Mouse (Mus musculus) MEL (cell line): ENCODE measurements around the gene Cib4. TPM values are rescaled to one million over a fixed set of nuclear protein-coding genes. Genes with fewer than 3 reads are reported as not detected.

Source experiments
- DNase-seq: peaks from one replicate; pipeline ENCODE4 v3.0.0; 2011; ENCODE audit warnings: low read depth, low spot score
- H3K27ac ChIP-seq: 2 replicates; pipeline ENCODE4 v1.5.1; 2012; ENCODE audit warnings: low read depth, mild to moderate bottlenecking, control low read depth, low read length, moderate library complexity; ENCODE audit not compliant: control insufficient read depth
- H3K27me3 ChIP-seq, 2 experiments: fragments of 150-350 bp in 1 of 2; sonication (generic) in 1 of 2; 2 replicates each; pipeline ENCODE4 v1.6.1; 2012; ENCODE audit warnings: low read length in 2 of 2, mild to moderate bottlenecking in 2 of 2, improper control_type of control experiment in 1 of 2, moderate library complexity in 1 of 2; ENCODE audit not compliant: insufficient read depth in 2 of 2, control insufficient read depth in 1 of 2
- H3K36me3 ChIP-seq, 2 experiments: 2 replicates each; pipeline ENCODE4 v1.6.1; 2012 to 2014; ENCODE audit warnings: low read length in 2 of 2, improper control_type of control experiment in 1 of 2, inconsistent platforms in 1 of 2, mild to moderate bottlenecking in 1 of 2; ENCODE audit not compliant: insufficient read depth in 2 of 2, control insufficient read depth in 1 of 2
- H3K4me1 ChIP-seq, 2 experiments: fragments of 150-350 bp in 1 of 2; sonication (generic) in 1 of 2; 2 replicates each; pipeline ENCODE4 v1.6.1; 2012; ENCODE audit warnings: low read length in 2 of 2, improper control_type of control experiment in 1 of 2, mild to moderate bottlenecking in 1 of 2; ENCODE audit not compliant: insufficient read depth in 2 of 2, control insufficient read depth in 1 of 2
- H3K4me3 ChIP-seq, 2 experiments: fragments of 150-350 bp in 1 of 2; sonication (generic) in 1 of 2; 2 replicates each; pipeline ENCODE4 v1.5.1; 2012; ENCODE audit warnings: low read depth in 2 of 2, low read length in 2 of 2, mild to moderate bottlenecking in 2 of 2, moderate library complexity in 2 of 2, control low read depth in 1 of 2, improper control_type of control experiment in 1 of 2; ENCODE audit not compliant: control insufficient read depth in 1 of 2, insufficient read depth in 1 of 2
- H3K79me2 ChIP-seq: 2 replicates; pipeline ENCODE4 v1.6.1; 2012; ENCODE audit warnings: mild to moderate bottlenecking, low read length, moderate library complexity; ENCODE audit not compliant: control insufficient read depth, poor library complexity, insufficient read depth
- H3K9ac ChIP-seq: 2 replicates; pipeline ENCODE4 v1.6.1; 2012; ENCODE audit warnings: low read depth, mild to moderate bottlenecking, control low read depth, low read length, moderate library complexity; ENCODE audit not compliant: control insufficient read depth, poor library complexity, severe bottlenecking
- H3K9me3 ChIP-seq: fragments of 150-350 bp; sonication (generic); replicated peaks from 2 replicates; pipeline ENCODE4 v1.6.1; 2012; ENCODE audit warnings: mild to moderate bottlenecking, low read length, improper control_type of control experiment, moderate library complexity; ENCODE audit not compliant: insufficient read depth
- CHD1 ChIP-seq: IDR thresholded peaks from 2 replicates; pipeline ENCODE4 v1.6.1; 2012; ENCODE audit warnings: low read depth, mild to moderate bottlenecking, inconsistent platforms, low read length, improper control_type of control experiment
- CHD2 ChIP-seq: IDR thresholded peaks from 2 replicates; pipeline ENCODE4 v1.6.1; 2011; ENCODE audit warnings: low read length, improper control_type of control experiment
- ELF1 ChIP-seq: IDR thresholded peaks from 2 replicates; pipeline ENCODE4 v1.6.1; 2014; ENCODE audit warnings: low read depth, mild to moderate bottlenecking, inconsistent platforms, low read length, improper control_type of control experiment, moderate library complexity
- EP300 ChIP-seq, 2 experiments: IDR thresholded peaks; 2 replicates each; pipeline ENCODE4 v1.6.1; 2011; ENCODE audit warnings: improper control_type of control experiment in 2 of 2, low read length in 2 of 2, low read depth in 1 of 2, mild to moderate bottlenecking in 1 of 2
- ETS1 ChIP-seq: IDR thresholded peaks from 2 replicates; pipeline ENCODE4 v1.6.1; 2012; ENCODE audit warnings: low read depth, mild to moderate bottlenecking, inconsistent platforms, low read length, improper control_type of control experiment, moderate library complexity
- GATA1 ChIP-seq: IDR thresholded peaks from 2 replicates; pipeline ENCODE4 v1.6.1; 2011; ENCODE audit warnings: low read depth, low read length, improper control_type of control experiment
- HCFC1 ChIP-seq: IDR thresholded peaks from 2 replicates; pipeline ENCODE4 v1.6.1; 2012; ENCODE audit warnings: low read depth, mild to moderate bottlenecking, inconsistent platforms, low read length, improper control_type of control experiment, moderate library complexity
- JUND ChIP-seq: IDR thresholded peaks from 2 replicates; pipeline ENCODE4 v1.6.1; 2011; ENCODE audit warnings: low read depth, mild to moderate bottlenecking, improper control_type of control experiment, low read length
- KAT2A ChIP-seq: conservative IDR thresholded peaks from 2 replicates; pipeline ENCODE4 v1.6.1; 2012; ENCODE audit warnings: low read depth, low read length, improper control_type of control experiment, inconsistent platforms
- MAFK ChIP-seq: IDR thresholded peaks from 2 replicates; pipeline ENCODE4 v1.6.1; 2011; ENCODE audit warnings: low read depth, mild to moderate bottlenecking, low read length, improper control_type of control experiment, borderline replicate concordance
- MAX ChIP-seq: IDR thresholded peaks from 2 replicates; pipeline ENCODE4 v1.6.1; 2011; ENCODE audit warnings: low read length, improper control_type of control experiment
- MAZ ChIP-seq: IDR thresholded peaks from 2 replicates; pipeline ENCODE4 v1.6.1; 2012; ENCODE audit warnings: low read depth, mild to moderate bottlenecking, inconsistent platforms, low read length, improper control_type of control experiment
- MXI1 ChIP-seq: IDR thresholded peaks from 2 replicates; pipeline ENCODE4 v1.6.1; 2011; ENCODE audit warnings: mild to moderate bottlenecking, low read depth, low read length, improper control_type of control experiment
- POLR2AphosphoS2 ChIP-seq: IDR thresholded peaks from 2 replicates; pipeline ENCODE4 v1.6.1; 2011; ENCODE audit warnings: low read length, improper control_type of control experiment
- POLR2AphosphoS5 ChIP-seq: IDR thresholded peaks from 2 replicates; pipeline ENCODE4 v1.6.1; 2012; ENCODE audit warnings: low read depth, borderline replicate concordance, mild to moderate bottlenecking, inconsistent platforms, low read length, moderate library complexity, mixed read lengths
- RCOR1 ChIP-seq: IDR thresholded peaks from 2 replicates; pipeline ENCODE4 v1.6.1; 2012; ENCODE audit warnings: low read depth, mild to moderate bottlenecking, inconsistent platforms, low read length, improper control_type of control experiment
- TBP ChIP-seq: IDR thresholded peaks from 2 replicates; pipeline ENCODE4 v1.8.0; 2011; ENCODE audit warnings: low read depth, low read length, improper control_type of control experiment
- ZMIZ1 ChIP-seq: IDR thresholded peaks from 2 replicates; pipeline ENCODE4 v1.6.1; 2012; ENCODE audit warnings: low read depth, mild to moderate bottlenecking, inconsistent platforms, low read length, improper control_type of control experiment, moderate library complexity
- ZNF384 ChIP-seq: IDR thresholded peaks from 2 replicates; pipeline ENCODE4 v1.6.1; 2012; ENCODE audit warnings: low read depth, mild to moderate bottlenecking, inconsistent platforms, low read length, improper control_type of control experiment
- polyA plus RNA-seq, 2 experiments: library from polyadenylated mRNA; stranded (reverse) in 1 of 2; unstranded in 1 of 2; fragments of >175 nt in 1 of 2; fragments of >200 nt in 1 of 2; gene quantifications; 2 replicates each; pipeline versions ENCODE4 v1.2.1 to v1.2.4; 2012; ENCODE audit warnings: low replicate concordance in 2 of 2, low read depth in 1 of 2; ENCODE audit not compliant: insufficient read length in 2 of 2, insufficient read depth in 1 of 2, missing spikeins in 1 of 2
- total RNA-seq: library from RNA; depleted of rRNA; stranded (reverse); fragments of 300-350 nt; gene quantifications from 2 replicates; pipeline ENCODE4 v1.2.3, GENCODE M21; 2012

Gene Cib4
- total and polyA plus RNA-seq, 3 experiments: not detected

DNA sequence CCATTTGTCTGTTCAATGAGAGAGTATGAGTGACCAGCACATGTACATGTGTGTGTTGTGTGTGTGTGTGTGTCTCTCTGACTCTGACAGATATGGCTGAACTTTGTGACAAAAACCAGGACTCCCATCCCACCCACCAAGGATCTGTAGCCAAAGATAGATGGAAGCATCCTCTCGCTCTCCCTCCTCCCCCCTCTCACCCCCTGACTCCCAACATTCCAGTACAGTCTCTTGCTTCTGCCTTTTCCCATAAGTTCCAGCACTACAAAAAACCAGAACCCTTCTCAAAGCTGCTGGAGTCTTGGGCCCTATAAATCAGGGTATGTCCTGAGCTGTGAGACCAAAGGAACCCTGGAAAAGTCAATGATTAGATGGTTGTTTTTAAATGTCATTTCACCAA, 22.8 kb upstream of the Cib4 start:
- Histone ChIP-seq H3K27me3 (peaks cover 8 to 14% of the 10 kb centered on the region in 2 experiments), H3K9ac (no peak overlapping the region), H3K27ac (no peak overlapping the region)
- TF ChIP-seq CHD1 (no peak), JUND (no peak), HCFC1 (no peak), MAZ (no peak), GATA1 (no peak)
- TF ChIP-seq, all 39 proteins: peak for 0
- H3K79me2 ChIP-seq: no peaks in the 10 kb centered on the region
- DNase-seq: no peak
- H3K36me3 ChIP-seq: no peaks in the 10 kb centered on the region
- no peak overlapping the region for H3K4me3 ChIP-seq
- no peaks in the 10 kb centered on the region for H3K9me3 ChIP-seq
- no peaks in the 10 kb centered on the region for H3K4me1 ChIP-seq

DNA sequence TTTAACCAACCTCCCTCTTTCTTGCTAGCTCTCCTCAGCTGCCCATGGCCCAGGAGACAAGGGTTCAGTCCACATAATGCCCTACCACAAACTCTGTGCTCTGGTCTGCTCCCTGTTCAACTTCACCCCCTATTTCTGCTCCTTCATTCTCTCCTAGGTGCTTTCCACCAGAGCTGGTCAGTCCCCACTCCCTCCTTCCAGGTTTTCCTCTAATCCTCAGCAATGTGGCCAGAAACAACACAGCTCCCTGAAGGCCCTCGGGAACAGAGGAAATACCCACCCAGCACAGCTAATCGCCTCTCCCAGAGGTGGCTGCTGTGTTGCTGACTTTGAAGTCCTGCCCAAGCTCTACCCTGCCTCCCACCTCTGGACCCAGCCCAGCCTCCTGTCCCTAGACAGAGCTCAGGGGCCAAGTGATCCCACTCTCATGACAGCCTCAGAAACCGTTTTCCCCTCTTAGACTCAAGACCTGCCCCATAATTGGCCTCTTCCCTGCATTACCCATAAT, 14.4 kb upstream of the Cib4 start:
- Histone ChIP-seq H3K27ac (no peak overlapping the region), H3K27me3 (peaks cover 28 to 44% of the 10 kb centered on the region in 2 experiments), H3K4me3 (no peak overlapping the region), H3K9me3 (no peaks in the 10 kb centered on the region), H3K9ac (no peak overlapping the region), H3K36me3 (no peaks in the 10 kb centered on the region), H3K79me2 (no peaks in the 10 kb centered on the region), H3K4me1 (no peaks in the 10 kb centered on the region)
- TF ChIP-seq ELF1: no peak
- TF ChIP-seq ETS1: no peak
- TF ChIP-seq MAX: no peak
- no peak for TF ChIP-seq CHD2
- TF ChIP-seq POLR2AphosphoS2: no peak
- TF ChIP-seq MAFK: no peak
- TF ChIP-seq HCFC1: no peak
- TF ChIP-seq EP300 (IDR thresholded peaks at IDR 0.05; ENCODE audit: low read depth in 1 of 2, low read length in 2 of 2): no peak
- TF ChIP-seq POLR2AphosphoS5: no peak
- no peak for TF ChIP-seq KAT2A
- TF ChIP-seq ZMIZ1: no peak
- TF ChIP-seq JUND: no peak
- no peak for TF ChIP-seq ZNF384
- TF ChIP-seq MXI1: no peak
- no peak for TF ChIP-seq RCOR1
- no peak for TF ChIP-seq TBP
- DNase-seq: no peak
